ENCODE assay signal across 8 mouse cellular contexts in genomic region chr12:112670718-112671393, GRCm38 (mm10). TPM values are rescaled to one million over a fixed set of nuclear protein-coding genes. Genes with fewer than 3 reads are reported as not detected.
DNase-seq lines count a peak whose midpoint lies in the region; ATAC-seq and TF ChIP-seq lines count a peak whose summit lies in the region.

No protein-coding gene starts in this region.

- peak overlapping the region; percentile 79 for H3K4me2 ChIP-seq in hindbrain, embryonic 14.5 days (replicated peaks)
- peak overlapping the region; percentile 90 for H3K4me2 ChIP-seq in lung, postnatal 0 days (replicated peaks; ENCODE audit: low read depth, low read length)

- H3K9me3 ChIP-seq in megakaryocyte, embryonic 14.5 days = no peaks in the 10 kb centered on the region
- no peaks in the 10 kb centered on the region for H3K9me3 ChIP-seq in hindbrain, embryonic 14.5 days (ENCODE audit: control insufficient read depth, low read length)
- H3K9me3 ChIP-seq in lung, postnatal 0 days (ENCODE audit: low read length) = no peaks in the 10 kb centered on the region

- 39% methylated on average over 9 of the region's 9 CpGs for WGBS in hindbrain, embryonic 14.5 days
- WGBS in lung, postnatal 0 days = 18% methylated on average over 7 of the region's 9 CpGs

- peak overlapping the region; percentile 4; the same call in 1 of the 2 replicates for H3K9ac ChIP-seq in hindbrain, embryonic 14.5 days
- no peak overlapping the region; the same call in 1 of the 2 replicates for H3K9ac ChIP-seq in lung, postnatal 0 days (replicated peaks; ENCODE audit: low read depth)

- no peak for TF ChIP-seq EP300 in lung, postnatal 0 days (IDR thresholded peaks at IDR 0.05)

- H3K4me3 ChIP-seq in megakaryocyte, embryonic 14.5 days (replicated peaks) = peak overlapping the region; percentile 96
- H3K4me3 ChIP-seq in hindbrain, embryonic 14.5 days (replicated peaks; ENCODE audit: low read length) = no peak overlapping the region
- no peak overlapping the region for H3K4me3 ChIP-seq in lung, postnatal 0 days (ENCODE audit: low read depth, low read length)

- H3K27me3 ChIP-seq in megakaryocyte, embryonic 14.5 days (replicated peaks) = no peaks in the 10 kb centered on the region
- H3K27me3 ChIP-seq in hindbrain, embryonic 14.5 days (ENCODE audit: control insufficient read depth, insufficient read depth, low read length) = no peaks in the 10 kb centered on the region
- H3K27me3 ChIP-seq in lung, postnatal 0 days (replicated peaks; ENCODE audit: insufficient read depth, low read length) = no peaks in the 10 kb centered on the region

- no peak for ATAC-seq in megakaryocyte, adult 5-6 weeks (ENCODE audit: poor library complexity, severe bottlenecking)
- ATAC-seq in hindbrain, embryonic 14.5 days (ENCODE audit: low FRiP score) = no peak
- peak; percentile 8 for ATAC-seq in lung, postnatal 0 days
- no peak for ATAC-seq in megakaryocyte progenitor cell, adult 5-6 weeks (replicated peaks; ENCODE audit: poor library complexity)

- TF ChIP-seq CTCF in lung, postnatal 0 days (IDR thresholded peaks at IDR 0.05) = no peak

- no peak overlapping the region for H3K27ac ChIP-seq in hindbrain, embryonic 14.5 days
- H3K27ac ChIP-seq in lung, postnatal 0 days (ENCODE audit: low read length) = 0 out of 2 replicates have a peak overlapping the region, but pooled peaks have one; percentile 20

- peaks cover 65% of the 10 kb centered on the region for H3K36me3 ChIP-seq in megakaryocyte, embryonic 14.5 days (replicated peaks; ENCODE audit: low read length)
- H3K36me3 ChIP-seq in hindbrain, embryonic 14.5 days (replicated peaks; ENCODE audit: control insufficient read depth, insufficient read depth) = peaks cover 48% of the 10 kb centered on the region
- H3K36me3 ChIP-seq in lung, postnatal 0 days (ENCODE audit: insufficient read depth, low read length) = peaks cover 13% of the 10 kb centered on the region

- H3K4me1 ChIP-seq in megakaryocyte, embryonic 14.5 days = peaks cover 92% of the 10 kb centered on the region
- H3K4me1 ChIP-seq in hindbrain, embryonic 14.5 days (replicated peaks; ENCODE audit: control insufficient read depth, insufficient read depth, low read length) = peaks cover 43% of the 10 kb centered on the region
- peaks cover 50% of the 10 kb centered on the region for H3K4me1 ChIP-seq in lung, postnatal 0 days (ENCODE audit: insufficient read depth, low read depth, low read length)

- DNase-seq in gastrocnemius, adult 8-10 months (ENCODE audit: low spot score in 2 of 2) = peak; percentile 68 to 84
- DNase-seq in hindbrain, embryonic 14.5 days (ENCODE audit: low spot score) = no peak
- peak; percentile 48 for DNase-seq in lung, postnatal 0 days (ENCODE audit: low spot score)
- no peak for DNase-seq in left cerebral cortex, adult 18-20 months (ENCODE audit: low spot score in 2 of 2)
- no peak for DNase-seq in frontal cortex, adult 2 months (ENCODE audit: extremely low spot score in 1 of 2, low spot score in 1 of 2)

RNA-seq across cellular contexts. Expression of gene Akt1, which starts 3.8 kb away (rescaled TPM):
- polyA plus RNA-seq in megakaryocyte, embryonic 14.5 days (2012; ENCODE audit: insufficient read depth, low replicate concordance) = 237 and 415 TPM in 2 replicates
- total RNA-seq in megakaryocyte, adult 5-6 weeks (2015) = 112 and 121 TPM in 2 replicates
- total RNA-seq in megakaryocyte, adult 5-6 weeks (2017) = 112 and 118 TPM in 2 replicates
- total RNA-seq in gastrocnemius, adult 8-10 months (2022) = 10 to 100 TPM; 41.6 to 42.5 (median 42.0) TPM
- 69.2 and 70.3 TPM in 2 replicates for polyA plus RNA-seq in hindbrain, embryonic 14.5 days (2014; fragmentation: Nextera tagmentation; extraction: Ambion mirVana)
- 78.8 and 91.3 TPM in 2 replicates for polyA plus RNA-seq in lung, postnatal 0 days (2015; fragmentation: Nextera tagmentation; extraction: Ambion mirVana)
- 84.3 and 85.6 TPM in 2 replicates for total RNA-seq in megakaryocyte progenitor cell, adult 5-6 weeks (2015)
- total RNA-seq in megakaryocyte progenitor cell, adult 5-6 weeks (2017) = 74.8 and 96.1 TPM in 2 replicates
- 100 to 1,000 TPM; 161 to 169 TPM for total RNA-seq in left cerebral cortex, adult 18-20 months (2021)
- 174 and 175 TPM in 2 replicates for polyA plus RNA-seq in frontal cortex, adult 2 months (2012; rRNA removed)

RNA-seq across cellular contexts. Expression of gene Zbtb42, which starts 7.8 kb away (rescaled TPM):
- polyA plus RNA-seq in megakaryocyte, embryonic 14.5 days (2012; ENCODE audit: insufficient read depth, low replicate concordance) = 0.52 and 0.72 TPM in 2 replicates
- total RNA-seq in megakaryocyte, adult 5-6 weeks (2015) = 6.4 and 9.0 TPM in 2 replicates
- total RNA-seq in megakaryocyte, adult 5-6 weeks (2017) = 3.9 and 4.7 TPM in 2 replicates
- under 1 TPM; 0.48 to 0.90 (median 0.58) TPM for total RNA-seq in gastrocnemius, adult 8-10 months (2022)
- 2.2 and 4.7 TPM in 2 replicates for polyA plus RNA-seq in hindbrain, embryonic 14.5 days (2014; fragmentation: Nextera tagmentation; extraction: Ambion mirVana)
- 14.0 and 14.6 TPM in 2 replicates for polyA plus RNA-seq in lung, postnatal 0 days (2015; fragmentation: Nextera tagmentation; extraction: Ambion mirVana)
- 1.8 and 2.1 TPM in 2 replicates for total RNA-seq in megakaryocyte progenitor cell, adult 5-6 weeks (2015)
- total RNA-seq in megakaryocyte progenitor cell, adult 5-6 weeks (2017) = 0.54 and 0.92 TPM in 2 replicates
- 1 to 10 TPM; 1.1 to 1.5 TPM for total RNA-seq in left cerebral cortex, adult 18-20 months (2021)
- polyA plus RNA-seq in frontal cortex, adult 2 months (2012; rRNA removed) = 0.90 and 1.4 TPM in 2 replicates

RNA-seq across cellular contexts. Expression of gene Siva1, which starts 26.4 kb away (rescaled TPM):
- polyA plus RNA-seq in megakaryocyte, embryonic 14.5 days (2012; ENCODE audit: insufficient read depth, low replicate concordance) = 33.7 and 63.6 TPM in 2 replicates
- 116 and 130 TPM in 2 replicates for total RNA-seq in megakaryocyte, adult 5-6 weeks (2015)
- 122 and 162 TPM in 2 replicates for total RNA-seq in megakaryocyte, adult 5-6 weeks (2017)
- 10 to 100 TPM; 22.2 to 26.3 (median 24.3) TPM for total RNA-seq in gastrocnemius, adult 8-10 months (2022)
- polyA plus RNA-seq in hindbrain, embryonic 14.5 days (2014; fragmentation: Nextera tagmentation; extraction: Ambion mirVana) = 54.2 and 58.4 TPM in 2 replicates
- polyA plus RNA-seq in lung, postnatal 0 days (2015; fragmentation: Nextera tagmentation; extraction: Ambion mirVana) = 130 and 152 TPM in 2 replicates
- total RNA-seq in megakaryocyte progenitor cell, adult 5-6 weeks (2015) = 163 and 168 TPM in 2 replicates
- total RNA-seq in megakaryocyte progenitor cell, adult 5-6 weeks (2017) = 291 and 325 TPM in 2 replicates
- 10 to 100 TPM; 21.6 to 22.0 TPM for total RNA-seq in left cerebral cortex, adult 18-20 months (2021)
- 24.4 and 30.2 TPM in 2 replicates for polyA plus RNA-seq in frontal cortex, adult 2 months (2012; rRNA removed)

RNA-seq across cellular contexts. Expression of gene Cep170b, which starts 49.4 kb away (rescaled TPM):
- polyA plus RNA-seq in megakaryocyte, embryonic 14.5 days (2012; ENCODE audit: insufficient read depth, low replicate concordance) = 2.2 and 5.6 TPM in 2 replicates
- total RNA-seq in megakaryocyte, adult 5-6 weeks (2015) = 0.41 and 1.2 TPM in 2 replicates
- total RNA-seq in megakaryocyte, adult 5-6 weeks (2017) = 0.20 and 0.22 TPM in 2 replicates
- 10 to 100 TPM in 3 of 4 experiments, 1 to 10 TPM in 1; 9.8 to 18.4 (median 12.5) TPM for total RNA-seq in gastrocnemius, adult 8-10 months (2022)
- 39.5 and 41.9 TPM in 2 replicates for polyA plus RNA-seq in hindbrain, embryonic 14.5 days (2014; fragmentation: Nextera tagmentation; extraction: Ambion mirVana)
- polyA plus RNA-seq in lung, postnatal 0 days (2015; fragmentation: Nextera tagmentation; extraction: Ambion mirVana) = 17.5 and 20.8 TPM in 2 replicates
- total RNA-seq in megakaryocyte progenitor cell, adult 5-6 weeks (2015) = 0.59 and 2.1 TPM in 2 replicates
- total RNA-seq in megakaryocyte progenitor cell, adult 5-6 weeks (2017) = 1.1 and 4.7 TPM in 2 replicates
- total RNA-seq in left cerebral cortex, adult 18-20 months (2021) = 100 to 1,000 TPM; 267 to 284 TPM
- 107 and 119 TPM in 2 replicates for polyA plus RNA-seq in frontal cortex, adult 2 months (2012; rRNA removed)

RNA-seq across cellular contexts. Expression of gene Adssl1, which starts 51.0 kb away (rescaled TPM):
- 10.1 and 38.2 TPM in 2 replicates for polyA plus RNA-seq in megakaryocyte, embryonic 14.5 days (2012; ENCODE audit: insufficient read depth, low replicate concordance)
- 73.5 and 82.1 TPM in 2 replicates for total RNA-seq in megakaryocyte, adult 5-6 weeks (2015)
- total RNA-seq in megakaryocyte, adult 5-6 weeks (2017) = 72.3 and 74.9 TPM in 2 replicates
- total RNA-seq in gastrocnemius, adult 8-10 months (2022) = 1,000 to 10,000 TPM in 3 of 4 experiments, 100 to 1,000 TPM in 1; 952 to 1,087 (median 1,016) TPM
- polyA plus RNA-seq in hindbrain, embryonic 14.5 days (2014; fragmentation: Nextera tagmentation; extraction: Ambion mirVana) = 5.3 and 5.5 TPM in 2 replicates
- 29.9 and 43.0 TPM in 2 replicates for polyA plus RNA-seq in lung, postnatal 0 days (2015; fragmentation: Nextera tagmentation; extraction: Ambion mirVana)
- total RNA-seq in megakaryocyte progenitor cell, adult 5-6 weeks (2015) = 113 and 131 TPM in 2 replicates
- 113 and 126 TPM in 2 replicates for total RNA-seq in megakaryocyte progenitor cell, adult 5-6 weeks (2017)
- 10 to 100 TPM; 16.4 to 19.7 TPM for total RNA-seq in left cerebral cortex, adult 18-20 months (2021)
- 32.6 and 33.0 TPM in 2 replicates for polyA plus RNA-seq in frontal cortex, adult 2 months (2012; rRNA removed)

Comparison
In these comparisons a context has a peak if more than half of its experiments do, and no peak if none do; other contexts are left out.
1. DNase-seq: peak in gastrocnemius, adult 8-10 months (2 of 2) and lung, postnatal 0 days (single experiment); none in hindbrain, embryonic 14.5 days (single experiment), left cerebral cortex, adult 18-20 months (0 of 2) and frontal cortex, adult 2 months (0 of 2).
2. RNA of gene Siva1, which starts 26.4 kb away (total RNA-seq): 163 to 325 TPM in megakaryocyte progenitor cell, adult 5-6 weeks and 116 to 162 TPM in megakaryocyte, adult 5-6 weeks; 22.2 to 26.3 TPM in gastrocnemius, adult 8-10 months and 21.6 to 22.0 TPM in left cerebral cortex, adult 18-20 months; every median in the first group is over 4 times any median in the second.